Mouse (Mus musculus) lung, postnatal 0 days (tissue): ENCODE results near the gene Erg28. TPM values are rescaled to one million over a fixed set of nuclear protein-coding genes. Genes with fewer than 3 reads are reported as not detected.
A peak's percentile ranks its signal among the peaks of the same experiment; 100 is the strongest.

Experiments used
- ATAC-seq: fragments of 200-750 bp; cut with Nextera tagmentation; 2 replicates; pipeline ENCODE4 v1.8.0; 2017; ENCODE audit warnings: moderate library complexity
- DNase-seq: peaks from one replicate; pipeline ENCODE4 v3.0.0-alpha.2; 2016; ENCODE audit warnings: low spot score
- H3K27ac ChIP-seq: fragments of 300-500 bp; sonication (generic); 2 replicates; pipeline ENCODE4 v1.5.1; 2014; ENCODE audit warnings: antibody characterized with exemption, mild to moderate bottlenecking, low read length, mixed read lengths
- H3K27me3 ChIP-seq: fragments of 300-500 bp; sonication (generic); replicated peaks from 2 replicates; pipeline ENCODE4 v1.6.1; 2014; ENCODE audit warnings: low read length, mixed read lengths; ENCODE audit not compliant: insufficient read depth
- H3K36me3 ChIP-seq: fragments of 300-500 bp; sonication (generic); 2 replicates; pipeline ENCODE4 v1.6.1; 2014; ENCODE audit warnings: low read length, mixed read lengths; ENCODE audit not compliant: insufficient read depth
- H3K4me1 ChIP-seq: fragments of 300-500 bp; sonication (generic); 2 replicates; pipeline ENCODE4 v1.6.1; 2014; ENCODE audit warnings: antibody characterized with exemption, low read depth, low read length, mixed read lengths; ENCODE audit not compliant: insufficient read depth
- H3K4me2 ChIP-seq: fragments of 300-500 bp; sonication (generic); replicated peaks from 2 replicates; pipeline ENCODE4 v1.6.1; 2014; ENCODE audit warnings: low read depth, mild to moderate bottlenecking, low read length, moderate library complexity, mixed read lengths
- H3K4me3 ChIP-seq: fragments of 300-500 bp; sonication (generic); 2 replicates; pipeline ENCODE4 v1.5.1; 2014; ENCODE audit warnings: low read depth, low read length
- H3K9ac ChIP-seq: fragments of 300-500 bp; sonication (generic); replicated peaks from 2 replicates; pipeline ENCODE4 v1.6.1; 2014; ENCODE audit warnings: low read depth, mild to moderate bottlenecking
- H3K9me3 ChIP-seq: fragments of 300-500 bp; sonication (generic); 2 replicates; pipeline ENCODE4 v1.6.1; 2016; ENCODE audit warnings: low read length, mixed read lengths
- CTCF ChIP-seq: IDR thresholded peaks from 2 replicates; pipeline ENCODE4 v1.5.1; 2016; ENCODE audit warnings: antibody characterized with exemption, mild to moderate bottlenecking
- EP300 ChIP-seq: IDR thresholded peaks from 2 replicates; pipeline ENCODE4 v1.6.1; 2016; ENCODE audit warnings: antibody characterized with exemption, mild to moderate bottlenecking, control low read depth
- WGBS: fragments of 180-500 bp; shearing (Covaris S2); extraction: QIAGEN DNeasy Blood & Tissue Kit; methylation state at CpG from one replicate; pipeline ENCODE4 v1.1.7; 2014; 5-methylcytosine and 5-hydroxymethylcytosine counted together
- polyA plus RNA-seq: library from polyadenylated mRNA; unstranded; fragments of >200 nt; fragmentation: Nextera tagmentation; extraction: Ambion mirVana; gene quantifications from 2 replicates; pipeline ENCODE4 v1.2.1, GENCODE M21; 2015

Gene Erg28
- 76.5 and 80.8 TPM in 2 replicates for polyA plus RNA-seq

DNA sequence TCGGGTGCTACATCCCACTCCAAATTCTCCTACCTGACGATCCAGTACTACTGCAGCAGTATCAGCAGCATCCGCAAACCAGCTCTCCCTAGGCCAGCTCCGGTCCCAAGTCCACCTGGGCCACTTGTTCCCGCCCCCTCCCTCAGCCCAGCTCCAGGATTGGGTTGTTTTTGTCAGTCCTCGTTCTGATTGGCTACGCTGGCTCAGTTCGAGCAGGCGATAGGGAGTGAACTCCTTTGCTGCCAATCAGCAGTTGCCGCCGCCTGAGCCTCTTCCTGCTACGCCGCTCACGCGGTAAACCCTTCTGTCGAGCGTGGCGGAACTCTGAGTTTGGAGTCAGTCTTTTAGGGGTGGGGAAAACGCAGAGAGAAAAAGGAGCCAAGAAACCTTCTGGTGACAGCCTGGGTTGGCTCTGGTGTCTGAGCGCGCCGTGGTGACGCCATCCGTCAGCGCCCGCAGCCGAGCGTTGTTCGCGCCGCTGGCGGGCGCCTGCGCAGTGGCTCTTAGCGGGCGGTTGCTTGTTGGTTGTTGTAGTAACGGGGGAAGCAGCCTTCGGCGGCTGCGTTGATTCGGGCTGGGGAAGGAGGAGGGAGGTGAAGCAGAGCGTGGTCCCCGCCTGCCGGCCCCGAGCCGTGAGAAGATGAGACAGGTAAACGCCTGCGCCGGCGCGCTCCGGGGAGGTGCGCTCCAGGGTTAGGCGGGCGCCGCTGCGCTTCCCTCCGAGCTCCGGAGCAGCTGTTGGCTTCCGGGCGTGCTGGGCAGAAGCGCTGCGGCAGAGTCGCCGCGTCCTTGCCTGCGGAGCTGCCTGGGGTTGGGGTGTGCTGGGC is at the start of gene Erg28, which contains the start of gene Ttll5:
TSS of gene Erg28 (minus strand) at position 113 of the 827 bp plus-strand sequence.
TSS of gene Ttll5 (plus strand) at position 222 of the 827 bp plus-strand sequence.
- Histone ChIP-seq H3K9ac (peak within 1 kb of the TSS; percentile 62), H3K4me1 (peaks cover 9% of the 10 kb centered on the region; the same call in 1 of the 2 replicates), H3K36me3 (no peaks in the 10 kb centered on the region), H3K4me2 (peak within 1 kb of the TSS; percentile 89), H3K4me3 (peak within 1 kb of the TSS; percentile 71), H3K9me3 (no peaks in the 10 kb centered on the region), H3K27me3 (no peaks in the 10 kb centered on the region), H3K27ac (peak within 1 kb of the TSS; percentile 97)
- DNase-seq, result peak; percentile 97
- no peak; the same call in none of the 2 replicates for TF ChIP-seq CTCF
- TF ChIP-seq EP300, result peak; percentile 40; the same call in 1 of the 2 replicates
- WGBS, result under 1% methylated on average over 65 of the region's 67 CpGs
- ATAC-seq, result peak; percentile 96

GRCm38 (mm10) chr12:85869423-85869822 is 45.1 kb upstream of the Erg28 start:
- WGBS, result 26% methylated on average over 6 of the region's 6 CpGs
- ATAC-seq, result peak; percentile 98
- peak; percentile 82 for DNase-seq
- Histone ChIP-seq H3K27ac (peak overlapping the region; percentile 27; the same call in 1 of the 2 replicates), H3K4me1 (0 out of 2 replicates have a peak, but pooled peaks cover 3% of the 10 kb centered on the region), H3K27me3 (no peaks in the 10 kb centered on the region), H3K36me3 (no peaks in the 10 kb centered on the region), H3K4me2 (peak overlapping the region; percentile 8; the same call in 1 of the 2 replicates), H3K4me3 (no peak overlapping the region), H3K9me3 (no peaks in the 10 kb centered on the region), H3K9ac (no peak overlapping the region)
- peak; percentile 84 for TF ChIP-seq EP300
- TF ChIP-seq CTCF, result peak; percentile 21; the same call in 1 of the 2 replicates

GRCm38 (mm10) chr12:85867125-85867524 is 42.8 kb upstream of the Erg28 start:
- H3K9ac ChIP-seq, result no peak overlapping the region
- no peak for ATAC-seq
- H3K9me3 ChIP-seq, result no peaks in the 10 kb centered on the region
- H3K27ac ChIP-seq, result no peak overlapping the region
- H3K27me3 ChIP-seq, result no peaks in the 10 kb centered on the region
- 0 out of 2 replicates have a peak, but pooled peaks cover 3% of the 10 kb centered on the region for H3K4me1 ChIP-seq
- H3K36me3 ChIP-seq, result no peaks in the 10 kb centered on the region
- H3K4me3 ChIP-seq, result no peak overlapping the region
- peak; percentile 40 for TF ChIP-seq CTCF
- no peak for TF ChIP-seq EP300
- DNase-seq, result no peak
- no peak overlapping the region for H3K4me2 ChIP-seq

GRCm38 (mm10) chr12:85866624-85867023 is 42.3 kb upstream of the Erg28 start:
- peak; percentile 28 for DNase-seq
- H3K36me3 ChIP-seq, result no peaks in the 10 kb centered on the region
- WGBS, result 63% methylated on average over 4 of the region's 4 CpGs
- H3K4me3 ChIP-seq, result no peak overlapping the region
- no peak overlapping the region for H3K4me2 ChIP-seq
- TF ChIP-seq CTCF (no peak), EP300 (no peak)
- no peak for ATAC-seq
- 0 out of 2 replicates have a peak, but pooled peaks cover 3% of the 10 kb centered on the region for H3K4me1 ChIP-seq
- no peak overlapping the region for H3K27ac ChIP-seq
- no peaks in the 10 kb centered on the region for H3K27me3 ChIP-seq
- H3K9me3 ChIP-seq, result no peaks in the 10 kb centered on the region
- H3K9ac ChIP-seq, result no peak overlapping the region

- Histone ChIP-seq H3K36me3 (no peaks in the 10 kb centered on the region), H3K4me2 (no peak overlapping the region), H3K9ac (no peak overlapping the region), H3K27me3 (no peaks in the 10 kb centered on the region), H3K4me3 (no peak overlapping the region), H3K4me1 (0 out of 2 replicates have a peak, but pooled peaks cover 3% of the 10 kb centered on the region), H3K9me3 (no peaks in the 10 kb centered on the region), H3K27ac (no peak overlapping the region)
- no peak for ATAC-seq
- TF ChIP-seq CTCF, result peak; percentile 66
- TF ChIP-seq EP300, result no peak
- peak; percentile 74 for DNase-seq
- 73% methylated on average over 3 of the region's 3 CpGs for WGBS
Observed at GRCm38 (mm10) chr12:85865526-85865925, 41.2 kb upstream of the Erg28 start.

DNA sequence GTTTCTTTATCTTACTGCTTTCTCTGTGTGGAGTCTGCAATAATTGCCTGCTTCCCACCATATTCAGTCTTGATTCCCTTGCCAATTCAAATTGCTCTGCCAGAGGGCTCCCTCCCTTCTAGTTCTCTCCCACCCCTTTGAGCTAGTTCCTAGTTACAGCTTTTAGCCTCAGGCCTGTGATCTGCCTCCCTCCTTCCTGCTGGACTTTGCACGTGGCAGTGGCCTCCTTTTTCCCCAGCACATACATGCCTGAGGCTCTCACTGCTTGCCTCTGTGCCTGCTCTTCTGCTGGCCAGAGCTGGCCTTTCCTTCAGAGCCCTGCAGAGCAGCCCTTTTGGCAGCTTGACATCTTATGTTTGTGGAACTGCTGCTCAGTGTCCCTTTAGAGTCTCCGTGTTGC is 38.2 kb upstream of the Erg28 start:
- ATAC-seq, result no peak
- no peaks in the 10 kb centered on the region; the same call in 1 of the 2 replicates for H3K4me1 ChIP-seq
- WGBS, result 38% methylated on average over 2 of the region's 2 CpGs
- TF ChIP-seq EP300, result no peak
- no peak for TF ChIP-seq CTCF
- H3K4me2 ChIP-seq, result no peak overlapping the region
- no peaks in the 10 kb centered on the region for H3K27me3 ChIP-seq
- no peak overlapping the region for H3K9ac ChIP-seq
- no peak for DNase-seq
- no peaks in the 10 kb centered on the region for H3K9me3 ChIP-seq
- no peaks in the 10 kb centered on the region for H3K36me3 ChIP-seq
- no peak overlapping the region for H3K27ac ChIP-seq
- no peak overlapping the region for H3K4me3 ChIP-seq
